22 mouse cellular contexts compared by ENCODE assay signal in the genomic region with DNA sequence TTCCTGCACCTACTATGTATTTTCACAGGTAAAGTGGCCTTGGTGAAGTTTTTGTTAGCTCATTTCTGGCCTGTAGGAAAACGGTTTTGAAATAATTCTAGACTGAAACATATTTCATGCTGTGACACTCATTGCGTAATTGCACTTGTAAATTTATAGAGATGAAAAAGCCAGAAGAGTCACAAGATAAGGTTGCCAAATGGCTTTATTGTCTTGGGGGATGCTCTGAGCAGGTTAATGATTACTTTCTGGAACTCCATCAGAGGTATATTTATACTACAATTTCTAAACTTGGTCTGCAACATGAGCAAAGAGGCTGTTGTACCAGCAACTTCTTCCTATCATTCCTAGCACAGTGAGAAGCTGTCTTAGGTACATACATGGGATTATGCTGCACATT.
"Had no signal": no experiment of that assay in that cellular context is flagged by ENCODE, and none has a peak within 500 bp of the region (broad histone marks: within the 10 kb centered on the region; RNA-seq: fewer than 3 reads in every experiment).

No protein-coding gene starts in this region.

- H3K9ac ChIP-seq: liver, postnatal 0 days; lung, embryonic 15.5 days; midbrain, embryonic 12.5 days; neural tube, embryonic 13.5 days; neural tube, embryonic 15.5 days; stomach, embryonic 15.5 days had no signal

- H3K27me3 ChIP-seq: lung, embryonic 15.5 days; megakaryocyte, embryonic 14.5 days; midbrain, embryonic 12.5 days; neural tube, embryonic 13.5 days; neural tube, embryonic 15.5 days; stomach, embryonic 15.5 days had no signal

- ATAC-seq: liver, postnatal 0 days; lung, postnatal 0 days; midbrain, embryonic 16.5 days had no signal

- H3K36me3 ChIP-seq: lung, embryonic 15.5 days; midbrain, embryonic 12.5 days; neural tube, embryonic 13.5 days; neural tube, embryonic 15.5 days; stomach, embryonic 15.5 days had no signal

- H3K9me3 ChIP-seq: lung, embryonic 15.5 days; midbrain, embryonic 12.5 days; neural tube, embryonic 15.5 days; stomach, embryonic 15.5 days had no signal

- H3K4me3 ChIP-seq: lung, embryonic 15.5 days; megakaryocyte, embryonic 14.5 days; midbrain, embryonic 12.5 days; myocyte; neural tube, embryonic 13.5 days; neural tube, embryonic 15.5 days; stomach, embryonic 15.5 days had no signal

- DNase-seq: liver, postnatal 0 days; lung, adult 2 months; lung, postnatal 14 days; lung, postnatal 36 days; midbrain, embryonic 14.5 days; retina, postnatal 1 day; right cerebral cortex, adult 18-20 months; right cerebral cortex, postnatal 25 days; thymus, adult 2 months; thymus, postnatal 25 days; thymus, postnatal 4 days had no signal

- H3K4me1 ChIP-seq: lung, embryonic 15.5 days; megakaryocyte, embryonic 14.5 days; midbrain, embryonic 12.5 days; neural tube, embryonic 13.5 days; neural tube, embryonic 15.5 days; stomach, embryonic 15.5 days had no signal

- H3K27ac ChIP-seq: lung, embryonic 15.5 days; macrophage; midbrain, embryonic 12.5 days; neural tube, embryonic 13.5 days; neural tube, embryonic 15.5 days; stomach, embryonic 15.5 days; stomach, postnatal 0 days had no signal

- H3K4me2 ChIP-seq: lung, embryonic 15.5 days; midbrain, embryonic 12.5 days; neural tube, embryonic 13.5 days; neural tube, embryonic 15.5 days; stomach, embryonic 15.5 days had no signal
